Mouse (Mus musculus) embryonic facial prominence, embryonic 11.5 days (tissue): ENCODE results near the gene Gm21885. TPM values are rescaled to one million over a fixed set of nuclear protein-coding genes. Genes with fewer than 3 reads are reported as not detected.

ENCODE experiments used
- ATAC-seq: fragments of 200-750 bp; cut with Nextera tagmentation; replicated peaks from 2 replicates; pipeline ENCODE4 v1.8.0; 2017; ENCODE audit warnings: low read depth; ENCODE audit not compliant: insufficient number of reproducible peaks, low FRiP score, low TSS enrichment
- DNase-seq: peaks from one replicate; pipeline ENCODE4 v3.0.0-alpha.2; 2015; ENCODE audit warnings: low spot score
- H3K27ac ChIP-seq: fragments of 300-500 bp; sonication (generic); replicated peaks from 2 replicates; pipeline ENCODE4 v1.5.1; 2014; ENCODE audit warnings: mild to moderate bottlenecking, low read depth, low read length, control low read depth
- H3K27me3 ChIP-seq: fragments of 300-500 bp; sonication (generic); 2 replicates; pipeline ENCODE4 v1.6.1; 2014; ENCODE audit warnings: mild to moderate bottlenecking, low read length, moderate library complexity, mixed read lengths; ENCODE audit not compliant: control insufficient read depth, insufficient read depth
- H3K36me3 ChIP-seq: fragments of 300-500 bp; sonication (generic); replicated peaks from 2 replicates; pipeline ENCODE4 v1.6.1; 2014; ENCODE audit warnings: low read depth, mild to moderate bottlenecking, low read length, moderate library complexity, mixed read lengths; ENCODE audit not compliant: control insufficient read depth, insufficient read depth
- H3K4me1 ChIP-seq: fragments of 300-500 bp; sonication (generic); 2 replicates; pipeline ENCODE4 v1.6.1; 2014; ENCODE audit warnings: low read length, mixed read lengths; ENCODE audit not compliant: control insufficient read depth, insufficient read depth
- H3K4me2 ChIP-seq: fragments of 300-500 bp; sonication (generic); 2 replicates; pipeline ENCODE4 v1.6.1; 2014; ENCODE audit warnings: low read depth, mild to moderate bottlenecking, control low read depth, low read length, moderate library complexity
- H3K4me3 ChIP-seq: fragments of 300-500 bp; sonication (generic); 2 replicates; pipeline ENCODE4 v1.5.1; 2014; ENCODE audit warnings: low read depth, low read length, control low read depth
- H3K9ac ChIP-seq: fragments of 300-500 bp; sonication (generic); replicated peaks from 2 replicates; pipeline ENCODE4 v1.6.1; 2014; ENCODE audit warnings: mild to moderate bottlenecking, control low read depth, low read length
- H3K9me3 ChIP-seq: fragments of 300-500 bp; sonication (generic); replicated peaks from 2 replicates; pipeline ENCODE4 v1.6.1; 2016; ENCODE audit warnings: mild to moderate bottlenecking, low read length, inconsistent platforms, mixed read lengths; ENCODE audit not compliant: control insufficient read depth
- WGBS: fragments of 180-500 bp; shearing (Covaris S2); extraction: QIAGEN DNeasy Blood & Tissue Kit; methylation state at CpG from one replicate; pipeline ENCODE4 v1.1.7; 2014; 5-methylcytosine and 5-hydroxymethylcytosine counted together
- polyA plus RNA-seq: library from polyadenylated mRNA; unstranded; fragments of >200 nt; fragmentation: Nextera tagmentation; extraction: Ambion mirVana; gene quantifications from 2 replicates; pipeline ENCODE4 v1.2.1, GENCODE M21; 2014

Gm21885 gene
- polyA plus RNA-seq, 1 experiment from 2014 or later, result not detected

DNA sequence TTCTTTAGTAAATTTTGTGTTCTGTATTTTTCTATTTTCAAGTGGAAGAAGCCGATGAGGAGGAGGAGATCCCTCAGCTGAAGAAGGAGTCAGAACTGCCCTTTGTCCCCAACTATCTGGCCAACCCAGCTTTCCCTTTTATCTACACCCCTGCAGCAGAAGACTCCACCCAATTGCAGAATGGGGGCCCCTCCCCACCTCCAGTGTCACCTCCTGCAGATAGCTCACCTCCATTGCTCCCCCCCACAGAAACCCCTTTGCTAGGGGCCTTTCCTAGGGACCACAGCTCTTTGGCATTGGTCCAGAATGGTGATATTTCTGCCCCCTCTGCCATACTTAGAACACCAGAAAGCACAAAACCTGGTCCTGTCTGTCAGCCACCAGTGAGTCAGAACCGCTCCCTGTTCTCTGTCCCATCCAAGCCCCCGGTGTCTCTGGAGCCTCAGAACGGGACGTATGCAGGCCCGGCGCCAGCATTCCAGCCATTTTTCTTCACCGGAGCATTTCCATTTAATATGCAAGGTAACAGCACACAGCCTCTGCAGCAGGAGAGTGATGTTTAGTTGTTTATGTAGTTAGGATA lies 52.8 kb downstream of the Gm21885 start:
- peaks cover 4% of the 10 kb centered on the region for H3K36me3 ChIP-seq
- no peak overlapping the region for H3K27ac ChIP-seq
- DNase-seq (no peak), ATAC-seq (no peak)
- H3K4me1 ChIP-seq, result no peaks in the 10 kb centered on the region
- H3K4me3 ChIP-seq, result no peak overlapping the region
- WGBS, result 92% methylated on average over 8 of the region's 8 CpGs
- H3K9ac ChIP-seq, result no peak overlapping the region
- H3K27me3 ChIP-seq, result no peaks in the 10 kb centered on the region
- H3K4me2 ChIP-seq, result no peak overlapping the region
- no peaks in the 10 kb centered on the region for H3K9me3 ChIP-seq

Other genes with a start within 250 kb of the Gm21885 start
- gene Tob1, start 70.4 kb upstream of the Gm21885 start, polyA plus RNA-seq, result 32.0 and 32.8 TPM in 2 replicates
- gene Wfikkn2, start 35.9 kb upstream of the Gm21885 start, polyA plus RNA-seq, result 4.2 and 5.0 TPM in 2 replicates
- gene Luc7l3, start 40.1 kb downstream of the Gm21885 start, polyA plus RNA-seq, result 114 and 126 TPM in 2 replicates
- 19.9 and 23.5 TPM in 2 replicates for gene Ankrd40, start 46.1 kb downstream of the Gm21885 start, polyA plus RNA-seq
- gene Abcc3, start 111.1 kb downstream of the Gm21885 start, polyA plus RNA-seq, result 0.60 and 0.63 TPM in 2 replicates
- 10.9 and 14.1 TPM in 2 replicates for gene Cacna1g, start 192.3 kb downstream of the Gm21885 start, polyA plus RNA-seq
- 0.08 and 0.27 TPM in 2 replicates for gene Spata20, start 204.3 kb downstream of the Gm21885 start, polyA plus RNA-seq
- 1.5 and 2.3 TPM in 2 replicates for gene Epn3, start 218.1 kb downstream of the Gm21885 start, polyA plus RNA-seq
- gene Mycbpap, start 239.9 kb downstream of the Gm21885 start, polyA plus RNA-seq, result 1.9 and 2.4 TPM in 2 replicates